Mouse (Mus musculus) hindbrain, embryonic 12.5 days (tissue): ENCODE results near the gene Srrd. TPM values are rescaled to one million over a fixed set of nuclear protein-coding genes. Genes with fewer than 3 reads are reported as not detected.

Experiments used
- ATAC-seq: fragments of 200-750 bp; cut with Nextera tagmentation; 2 replicates; pipeline ENCODE4 v1.8.0; 2017; ENCODE audit warnings: moderate TSS enrichment; ENCODE audit not compliant: low FRiP score
- H3K27ac ChIP-seq: fragments of 300-500 bp; sonication (generic); 2 replicates; pipeline ENCODE4 v1.5.1; 2016; ENCODE audit warnings: mild to moderate bottlenecking
- H3K27me3 ChIP-seq: fragments of 300-500 bp; sonication (generic); 2 replicates; pipeline ENCODE4 v1.6.1; 2016; ENCODE audit warnings: mild to moderate bottlenecking
- H3K36me3 ChIP-seq: fragments of 300-500 bp; sonication (generic); 2 replicates; pipeline ENCODE4 v1.6.1; 2016; ENCODE audit warnings: mild to moderate bottlenecking
- H3K4me1 ChIP-seq: fragments of 300-500 bp; sonication (generic); 2 replicates; pipeline ENCODE4 v1.6.1; 2016
- H3K4me2 ChIP-seq: fragments of 300-500 bp; sonication (generic); replicated peaks from 2 replicates; pipeline ENCODE4 v1.6.1; 2016; ENCODE audit warnings: mild to moderate bottlenecking
- H3K4me3 ChIP-seq: fragments of 300-500 bp; sonication (generic); 2 replicates; pipeline ENCODE4 v1.5.1; 2016; ENCODE audit warnings: mild to moderate bottlenecking
- H3K9ac ChIP-seq: fragments of 300-500 bp; sonication (generic); 2 replicates; pipeline ENCODE4 v1.6.1; 2016; ENCODE audit warnings: mild to moderate bottlenecking, moderate library complexity
- H3K9me3 ChIP-seq: fragments of 300-500 bp; sonication (generic); replicated peaks from 2 replicates; pipeline ENCODE4 v1.6.1; 2016; ENCODE audit warnings: mild to moderate bottlenecking
- WGBS: fragments of 180-500 bp; shearing (Covaris S2); methylation state at CpG from one replicate; pipeline ENCODE4 v1.1.7; 2016; 5-methylcytosine and 5-hydroxymethylcytosine counted together
- polyA plus RNA-seq: library from polyadenylated mRNA; unstranded; fragments of >200 nt; fragmentation: Nextera tagmentation; extraction: Ambion mirVana; gene quantifications from 2 replicates; pipeline ENCODE4 v1.2.1, GENCODE M21; 2016

The Srrd gene
- polyA plus RNA-seq, 1 experiment from 2014 or later = 47.6 TPM

DNA sequence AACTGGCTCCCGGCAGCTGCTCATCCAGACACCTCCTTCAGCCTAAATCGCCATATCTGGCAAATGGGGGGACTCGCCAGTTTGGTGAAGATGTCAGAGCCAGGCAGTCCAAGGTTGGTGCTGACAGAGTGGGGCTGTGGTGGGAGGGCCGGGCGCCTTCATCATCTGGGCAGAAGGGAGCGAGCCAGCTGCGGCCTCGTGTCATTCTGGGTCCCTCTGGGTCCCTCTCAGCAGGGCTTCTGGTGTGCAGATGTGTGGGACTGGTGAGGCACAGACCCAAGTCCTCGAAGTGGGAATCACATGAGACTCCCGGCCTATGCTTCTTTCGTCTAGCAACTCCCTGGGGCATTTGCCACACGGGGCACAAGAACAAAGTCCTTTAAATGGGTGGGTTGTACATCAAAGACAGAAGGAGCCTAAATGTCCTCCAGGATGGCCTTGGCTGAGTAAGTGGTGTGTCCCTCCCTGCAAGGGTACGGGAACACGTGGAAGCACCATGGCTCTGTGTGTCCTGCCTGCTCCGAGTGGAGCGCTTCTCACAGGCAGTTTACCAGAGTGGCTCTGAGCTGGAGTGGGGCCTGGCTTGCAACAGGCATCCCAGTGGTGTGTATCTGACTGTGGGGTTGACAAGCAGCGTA, 50.4 kb downstream of the Srrd start:
- Histone ChIP-seq H3K9ac (no peak overlapping the region), H3K4me1 (peaks cover 38% of the 10 kb centered on the region), H3K9me3 (no peaks in the 10 kb centered on the region), H3K27ac (no peak overlapping the region), H3K36me3 (no peaks in the 10 kb centered on the region), H3K4me3 (no peak overlapping the region), H3K4me2 (no peak overlapping the region), H3K27me3 (no peaks in the 10 kb centered on the region)
- ATAC-seq = no peak
- 83% methylated on average over 17 of the region's 17 CpGs for WGBS

DNA sequence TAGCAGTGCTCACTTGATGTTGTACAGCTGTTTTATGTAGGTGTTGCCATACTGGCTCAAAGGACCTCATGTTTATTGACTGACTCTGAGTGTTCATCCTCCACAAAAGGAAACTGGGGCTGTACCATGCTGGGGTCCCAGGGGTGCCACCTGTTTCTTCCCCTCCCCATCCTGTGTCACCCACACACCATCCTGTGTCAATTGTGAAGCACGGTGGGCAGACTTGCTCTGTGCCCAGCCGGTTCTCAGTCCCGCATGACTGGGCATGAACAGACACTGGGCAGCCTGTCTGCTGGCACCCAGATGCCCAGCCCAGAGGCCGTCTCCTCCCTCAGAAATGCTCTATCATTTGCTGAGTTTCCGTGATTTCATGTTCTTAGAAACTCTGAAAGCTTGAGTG, 51.0 kb downstream of the Srrd start:
- peaks cover 33% of the 10 kb centered on the region for H3K4me1 ChIP-seq
- no peak overlapping the region for H3K9ac ChIP-seq
- ATAC-seq = no peak
- H3K27me3 ChIP-seq = no peaks in the 10 kb centered on the region
- H3K36me3 ChIP-seq = no peaks in the 10 kb centered on the region
- H3K9me3 ChIP-seq = no peaks in the 10 kb centered on the region
- H3K27ac ChIP-seq = no peak overlapping the region
- H3K4me2 ChIP-seq = no peak overlapping the region
- 88% methylated on average over 5 of the region's 5 CpGs for WGBS
- H3K4me3 ChIP-seq = no peak overlapping the region

DNA sequence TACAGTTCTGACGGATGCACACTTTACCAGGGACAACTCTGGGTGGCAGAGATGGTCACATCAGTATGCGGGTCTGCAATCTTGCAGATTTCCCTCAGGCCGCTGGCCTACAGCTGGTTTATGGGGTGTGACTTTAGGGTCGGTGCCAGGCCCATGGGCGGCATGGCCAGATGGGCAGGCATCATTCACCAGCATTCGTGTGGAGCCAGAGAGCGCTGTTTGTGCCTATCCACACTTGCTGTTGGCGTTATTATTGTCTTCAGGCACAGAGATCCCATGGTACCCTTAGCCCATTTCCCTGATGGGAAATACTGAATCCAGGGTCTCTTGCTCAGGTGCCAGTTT, 52.3 kb downstream of the Srrd start:
- H3K9me3 ChIP-seq = no peaks in the 10 kb centered on the region
- no peak overlapping the region for H3K4me3 ChIP-seq
- H3K27me3 ChIP-seq = no peaks in the 10 kb centered on the region
- H3K9ac ChIP-seq = no peak overlapping the region
- ATAC-seq = no peak
- 91% methylated on average over 8 of the region's 8 CpGs for WGBS
- no peak overlapping the region for H3K27ac ChIP-seq
- no peak overlapping the region for H3K4me2 ChIP-seq
- no peaks in the 10 kb centered on the region for H3K36me3 ChIP-seq
- peaks cover 24% of the 10 kb centered on the region for H3K4me1 ChIP-seq

DNA sequence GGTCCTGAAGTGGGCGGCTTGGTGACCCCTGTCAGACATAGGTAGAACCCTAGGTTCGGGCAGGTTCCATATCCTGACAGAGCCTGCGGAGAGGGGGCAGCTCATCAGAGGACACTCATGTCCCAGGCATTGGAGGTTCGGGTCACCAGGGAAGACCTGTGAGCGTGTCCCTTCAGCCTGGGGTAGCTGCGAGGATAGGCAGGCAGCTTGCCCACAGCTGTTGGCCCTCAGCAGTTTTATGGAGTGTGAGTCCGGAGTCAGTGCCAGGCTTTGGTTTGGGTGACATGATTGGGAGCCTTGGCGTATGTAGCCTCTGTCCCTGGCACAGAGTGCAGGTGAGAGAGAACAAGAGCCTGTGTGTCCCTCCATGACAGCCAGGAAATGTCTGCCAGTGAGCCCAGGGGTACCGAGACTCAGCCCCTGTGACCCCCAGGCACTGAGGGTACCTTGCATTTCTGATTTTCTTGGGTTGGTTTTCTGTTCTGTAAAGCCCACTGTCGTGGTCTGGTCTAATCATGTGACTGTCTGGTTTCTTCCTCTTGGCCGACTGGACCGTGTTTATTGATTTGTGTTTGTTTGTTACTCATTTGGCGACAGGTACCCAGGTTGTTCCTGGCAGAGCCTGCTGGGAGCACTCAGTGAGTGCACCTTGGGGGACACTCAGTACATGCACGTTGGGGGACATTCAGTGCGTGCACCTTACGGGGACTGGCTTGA, 52.9 kb downstream of the Srrd start:
- ATAC-seq = no peak
- no peak overlapping the region for H3K4me3 ChIP-seq
- H3K27me3 ChIP-seq = no peaks in the 10 kb centered on the region
- 87% methylated on average over 16 of the region's 16 CpGs for WGBS
- H3K4me2 ChIP-seq = no peak overlapping the region
- H3K9ac ChIP-seq = no peak overlapping the region
- no peaks in the 10 kb centered on the region for H3K36me3 ChIP-seq
- peaks cover 19% of the 10 kb centered on the region for H3K4me1 ChIP-seq
- H3K27ac ChIP-seq = no peak overlapping the region
- H3K9me3 ChIP-seq = no peaks in the 10 kb centered on the region

DNA sequence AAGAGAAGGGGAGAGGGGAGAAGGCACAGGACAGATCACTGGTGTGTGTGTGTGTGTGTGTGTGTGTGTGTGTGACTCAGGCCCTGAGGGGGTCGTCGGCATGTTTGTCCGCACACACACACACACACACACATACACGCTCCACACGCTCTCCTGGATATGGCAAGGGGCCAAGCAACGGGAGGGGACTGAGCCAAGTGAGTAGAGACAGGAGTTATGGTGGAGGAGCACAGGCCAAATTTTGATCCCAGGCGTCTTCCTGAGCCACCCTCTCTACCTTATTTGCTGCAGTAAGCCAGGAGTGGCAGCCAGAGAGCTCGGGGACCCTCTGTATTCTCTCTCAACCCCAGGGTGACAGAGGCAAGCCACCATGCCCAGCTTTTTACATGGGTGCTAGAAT, 53.6 kb downstream of the Srrd start:
- Histone ChIP-seq H3K27ac (no peak overlapping the region), H3K4me2 (no peak overlapping the region), H3K9ac (no peak overlapping the region), H3K36me3 (no peaks in the 10 kb centered on the region), H3K4me1 (0 out of 2 replicates have a peak, but pooled peaks cover 11% of the 10 kb centered on the region), H3K27me3 (no peaks in the 10 kb centered on the region), H3K4me3 (no peak overlapping the region), H3K9me3 (no peaks in the 10 kb centered on the region)
- no peak for ATAC-seq
- WGBS = 80% methylated on average over 6 of the region's 8 CpGs

DNA sequence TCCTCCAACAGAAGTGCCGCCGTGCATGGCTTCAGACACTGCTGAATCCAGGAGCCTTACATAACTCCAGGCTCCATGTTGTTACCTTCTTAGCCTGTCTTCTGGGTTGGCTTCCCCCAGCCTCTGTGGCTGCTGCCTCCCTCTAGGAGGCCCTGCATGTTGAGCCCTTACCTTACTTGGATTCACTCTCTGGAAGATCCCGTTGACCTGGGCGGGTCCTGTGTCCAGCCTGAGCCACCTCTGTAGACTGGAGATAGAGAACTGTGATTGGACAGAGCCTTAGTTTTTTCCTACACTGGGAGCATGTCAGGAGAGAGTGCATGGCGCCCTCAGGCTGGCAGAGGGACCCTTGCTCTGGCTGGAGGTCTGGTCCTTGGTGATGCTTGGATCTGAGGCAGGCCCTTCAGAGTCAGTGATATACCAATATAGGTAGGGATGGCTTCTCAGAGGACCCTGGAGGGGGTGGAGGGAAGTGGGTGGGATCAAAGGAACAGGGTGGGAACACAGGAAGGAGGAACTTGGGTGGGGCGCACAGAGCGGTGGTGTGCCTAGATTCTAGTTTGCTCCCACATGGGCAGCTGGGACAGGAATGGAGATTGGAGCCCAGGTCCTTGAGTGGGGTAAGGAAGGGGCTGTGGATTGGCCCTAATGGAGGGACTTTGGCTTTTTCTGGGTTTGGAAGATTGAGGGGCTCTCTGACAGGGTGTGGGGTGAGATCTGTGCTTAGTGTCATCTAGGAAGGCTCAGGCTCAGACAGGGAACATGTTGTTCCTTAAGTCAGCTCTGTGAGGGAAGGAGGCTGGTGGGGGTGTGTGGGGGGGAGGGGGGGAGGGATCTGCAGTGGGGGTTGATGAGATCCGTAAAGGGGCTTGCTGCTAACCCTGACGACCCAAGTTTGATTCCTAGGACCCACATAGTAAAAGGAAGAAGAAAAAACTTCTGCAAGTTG, 54.4 kb downstream of the Srrd start:
- Histone ChIP-seq H3K4me1 (0 out of 2 replicates have a peak, but pooled peaks cover 10% of the 10 kb centered on the region), H3K4me3 (no peak overlapping the region), H3K27me3 (no peaks in the 10 kb centered on the region), H3K27ac (no peak overlapping the region), H3K36me3 (no peaks in the 10 kb centered on the region), H3K9ac (no peak overlapping the region), H3K9me3 (no peaks in the 10 kb centered on the region), H3K4me2 (no peak overlapping the region)
- no peak for ATAC-seq
- WGBS = 84% methylated on average over 9 of the region's 9 CpGs

DNA sequence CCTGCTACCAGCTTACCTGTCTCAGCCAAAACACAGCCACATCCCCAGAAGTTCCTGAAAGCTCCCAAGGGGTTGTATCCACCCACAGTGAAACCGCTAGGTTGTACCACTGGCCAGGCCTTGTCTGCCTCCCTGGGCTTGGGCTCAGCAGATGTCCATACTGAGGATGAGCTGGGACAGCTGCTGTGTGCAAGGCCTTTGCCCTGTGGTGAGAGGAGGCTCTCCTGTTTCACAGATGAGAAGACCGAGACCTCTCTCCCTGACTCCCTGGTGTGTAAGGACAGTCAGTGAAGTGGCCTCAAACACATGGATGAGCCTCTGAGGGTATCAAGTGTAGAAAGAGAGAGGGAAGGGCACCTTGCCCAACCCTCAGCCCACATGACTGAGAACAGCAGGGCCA, 55.2 kb downstream of the Srrd start:
- no peaks in the 10 kb centered on the region for H3K9me3 ChIP-seq
- H3K27me3 ChIP-seq = no peaks in the 10 kb centered on the region
- no peak overlapping the region for H3K4me3 ChIP-seq
- no peak overlapping the region for H3K9ac ChIP-seq
- 0 out of 2 replicates have a peak, but pooled peaks cover 10% of the 10 kb centered on the region for H3K4me1 ChIP-seq
- no peaks in the 10 kb centered on the region for H3K36me3 ChIP-seq
- no peak for ATAC-seq
- no peak overlapping the region for H3K27ac ChIP-seq
- no peak overlapping the region for H3K4me2 ChIP-seq
- 79% methylated on average over 2 of the region's 2 CpGs for WGBS

Other genes starting within 250 kb of the Srrd start
- 1.8 and 2.3 TPM in 2 replicates for gene Cryba4, start 90.5 kb downstream of the Srrd start, polyA plus RNA-seq
- gene Crybb1, start 87.2 kb downstream of the Srrd start, polyA plus RNA-seq = 2.0 and 2.3 TPM in 2 replicates
- 31.7 and 35.4 TPM in 2 replicates for gene Tpst2, start 66.3 kb downstream of the Srrd start, polyA plus RNA-seq
- gene Tfip11, start 16.7 kb downstream of the Srrd start, polyA plus RNA-seq = 38.1 TPM in 2 replicates
- 35.4 and 37.1 TPM in 2 replicates for gene Hps4, start within 50 bp of the Srrd start, polyA plus RNA-seq
- 0.26 and 0.27 TPM in 2 replicates for gene Gm6583, start 13.0 kb upstream of the Srrd start, polyA plus RNA-seq
- 60.7 and 66.1 TPM in 2 replicates for gene Asphd2, start 51.8 kb upstream of the Srrd start, polyA plus RNA-seq
- gene Gm6588, start 106.4 kb upstream of the Srrd start, polyA plus RNA-seq = 0.37 and 0.64 TPM in 2 replicates
- 16.0 and 16.4 TPM in 2 replicates for gene Sez6l, start 234.1 kb upstream of the Srrd start, polyA plus RNA-seq